Mouse (Mus musculus) R1 (cell line): ENCODE measurements at regions not wholly inside any gene's neighbourhood (a gene's known extent, or its start where the extent isn't known, plus 50 kb on each side); places are given as distances from the start of the nearest gene placed in this dataset.

ENCODE experiments used
- DNase-seq: peaks from one replicate; pipeline ENCODE4 v3.0.0-alpha.2; 2018; ENCODE audit warnings: low read depth, low spot score

DNA sequence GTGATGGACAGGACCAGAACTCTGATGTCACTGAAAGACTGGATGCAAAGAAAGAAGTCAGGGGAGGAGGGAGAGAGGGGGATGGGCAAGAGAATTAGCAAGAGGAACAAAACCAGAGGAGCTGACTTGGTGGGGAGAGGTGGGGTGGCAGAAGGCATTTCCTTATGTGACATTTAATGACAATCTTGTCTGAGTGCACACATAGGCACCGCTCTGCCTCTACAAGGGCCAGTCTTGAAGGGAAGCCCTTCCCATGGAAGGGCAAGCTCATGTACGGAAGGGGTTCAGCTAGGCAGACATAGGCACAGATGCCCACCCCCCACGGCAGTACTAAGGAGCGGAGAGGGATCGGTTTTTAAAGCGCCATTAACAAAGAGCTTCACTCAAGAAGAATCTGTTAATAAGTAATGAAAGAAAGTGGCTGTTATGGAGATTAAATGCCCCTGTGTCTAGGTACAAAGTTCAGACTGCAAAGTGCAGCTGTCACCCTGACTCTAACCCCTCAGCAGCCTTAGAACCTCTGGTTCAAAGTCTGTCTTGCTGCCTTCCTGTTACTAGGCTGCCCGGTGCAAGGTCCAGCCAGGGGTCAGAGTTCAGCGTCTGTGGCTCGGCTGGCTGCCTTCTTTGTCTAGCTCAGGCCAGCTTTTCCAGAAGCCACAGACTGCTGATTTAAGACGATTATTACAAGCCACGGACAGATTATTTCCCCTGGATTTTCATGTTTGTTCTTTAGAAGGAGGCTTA is 80.0 kb upstream of the Nrip1 start:
- DNase-seq = no peak

GRCm38 (mm10) chr16:76448773-76449172 is 75.1 kb upstream of the Nrip1 start:
- DNase-seq = no peak

DNA sequence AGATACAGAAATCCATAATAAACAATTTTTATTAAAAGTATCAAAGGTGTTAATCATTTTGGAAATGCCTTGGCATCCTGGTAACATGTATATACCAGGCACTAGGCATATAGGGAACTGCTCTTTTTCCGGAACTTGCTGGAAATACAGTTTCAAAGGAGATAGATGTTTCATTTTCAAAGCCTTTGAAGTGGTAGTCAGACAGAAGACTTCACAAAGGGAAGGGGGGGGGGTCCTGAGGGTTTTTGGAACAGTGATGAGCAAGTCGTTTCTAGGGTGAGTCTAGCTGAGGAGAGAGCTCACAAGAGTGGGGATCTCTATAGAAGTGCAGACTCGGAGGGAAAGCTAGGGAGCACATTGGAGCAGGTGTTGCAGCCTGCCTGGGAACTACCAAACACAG is 73.4 kb upstream of the Nrip1 start:
- no peak for DNase-seq

- no peak for DNase-seq
These were observed 71.0 kb upstream of the Nrip1 start for GRCm38 (mm10) chr16:76444668-76445067.

- DNase-seq = no peak
These were observed 69.0 kb upstream of the Nrip1 start for GRCm38 (mm10) chr16:76442635-76443034.

GRCm38 (mm10) chr16:76441803-76442448 is 68.3 kb upstream of the Nrip1 start:
- DNase-seq = no peak

DNA sequence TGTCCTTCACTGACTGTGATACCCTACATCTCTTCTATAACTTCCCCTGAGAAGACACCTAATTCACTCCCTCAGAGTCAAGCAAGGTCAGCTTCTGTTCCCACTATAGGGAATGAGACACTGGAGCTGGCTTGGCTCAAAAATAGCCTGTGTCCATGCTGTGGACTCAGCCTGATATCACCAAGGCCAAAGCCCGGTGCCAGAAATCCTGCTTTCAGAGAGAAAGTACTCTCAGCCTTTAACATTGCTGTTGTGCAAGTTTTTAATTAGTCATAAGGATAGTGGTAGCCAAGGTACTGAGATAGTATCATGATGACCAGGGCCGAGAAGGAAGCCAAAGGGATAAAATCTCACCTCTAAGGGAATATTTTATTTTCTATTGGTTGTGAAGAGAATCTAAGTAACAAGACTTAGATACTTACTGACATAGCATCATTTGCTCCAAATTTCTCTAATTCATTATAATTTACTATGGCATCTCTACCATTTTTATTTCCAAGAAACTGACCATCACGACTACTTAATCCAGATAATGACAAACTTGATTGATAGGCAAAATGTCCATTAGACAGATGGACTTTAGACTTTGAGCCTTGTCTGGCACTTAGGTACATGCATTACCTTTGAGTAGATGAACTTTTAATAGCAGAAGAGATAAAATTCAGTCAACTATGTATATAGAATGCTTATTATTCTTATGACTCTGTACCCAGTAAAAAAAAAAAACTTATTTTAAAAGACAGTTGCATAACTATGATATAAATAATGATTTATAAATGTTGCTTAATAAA is 64.7 kb upstream of the Nrip1 start:
- no peak for DNase-seq

- no peak for DNase-seq
These were observed 62.7 kb upstream of the Nrip1 start for GRCm38 (mm10) chr16:76436290-76436689.

GRCm38 (mm10) chr16:76433076-76433825 is 59.6 kb upstream of the Nrip1 start:
- DNase-seq = no peak

- peak; percentile 6 for DNase-seq
These were observed 58.7 kb upstream of the Nrip1 start for GRCm38 (mm10) chr16:76432304-76432703.

DNA sequence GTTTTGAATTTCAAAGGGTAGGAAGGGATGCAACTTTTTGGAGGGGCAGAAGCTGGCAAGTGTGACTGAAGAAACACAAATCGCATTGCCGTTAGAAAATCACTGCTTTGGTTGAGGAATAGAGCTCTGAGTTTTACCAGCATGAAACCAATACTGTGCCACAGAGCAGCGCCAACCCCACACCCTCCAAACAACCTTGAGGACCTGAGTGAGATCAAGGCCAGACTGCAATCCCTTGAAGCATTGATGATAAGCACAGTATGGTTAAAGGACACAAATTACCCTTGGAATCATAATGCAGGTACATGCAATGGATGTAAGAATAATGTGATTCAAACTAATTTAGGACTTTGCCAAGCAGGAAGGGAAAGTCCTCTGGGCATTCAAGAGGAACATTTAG is 55.5 kb upstream of the Nrip1 start:
- DNase-seq = no peak

GRCm38 (mm10) chr16:76423964-76424363 is 50.3 kb upstream of the Nrip1 start:
- DNase-seq = no peak
